In genomic region chr4:141488670-141489069, GRCm38 (mm10) we compare ENCODE assay signal across 11 mouse cellular contexts. TPM values are rescaled to one million over a fixed set of nuclear protein-coding genes. Genes with fewer than 3 reads are reported as not detected.
DNase-seq lines count a peak whose midpoint lies in the region; ATAC-seq and TF ChIP-seq lines count a peak whose summit lies in the region.
"Had no signal": no experiment of that assay in that cellular context is flagged by ENCODE, and none has a peak within 500 bp of the region (broad histone marks: within the 10 kb centered on the region; RNA-seq: fewer than 3 reads in every experiment).

No protein-coding gene starts in this region.

- no peak overlapping the region for H3K4me3 ChIP-seq in gastrocnemius, adult 2 months
- H3K4me3 ChIP-seq: lung, embryonic 15.5 days; neural tube, embryonic 13.5 days had no signal

- intact Hi-C loops in gastrocnemius, adult 2 months (cut with DNase I) = no loop called here
- intact Hi-C loops in left cerebral cortex, postnatal 10 days (cut with DNase I) = no loop called here

- no peak for DNase-seq in gastrocnemius, adult 2 months
- no peak for DNase-seq in gastrocnemius, postnatal 25 days
- peak; percentile 32 for DNase-seq in lung, postnatal 10 days
- no peak for DNase-seq in lung, adult 18-20 months
- DNase-seq in thymus, postnatal 0 days (ENCODE audit: low spot score) = peak; percentile 56
- no peak for DNase-seq in retina, embryonic 14.5 days (ENCODE audit: low spot score)
- DNase-seq in left cerebral cortex, postnatal 10 days (ENCODE audit: extremely low spot score in 1 of 2, low spot score in 2 of 2) = no peak

- ATAC-seq in common myeloid progenitor, adult 5-6 weeks (replicated peaks; ENCODE audit: low read depth, poor library complexity, severe bottlenecking) = 0 out of 2 replicates have a peak, but pooled peaks have one; percentile 39

- no peak overlapping the region for H3K27ac ChIP-seq in gastrocnemius, adult 2 months
- H3K27ac ChIP-seq: lung, embryonic 15.5 days; neural tube, embryonic 13.5 days had no signal

- peak; percentile 63 for TF ChIP-seq CTCF in gastrocnemius, adult 2 months (IDR thresholded peaks at IDR 0.05)

RNA-seq across cellular contexts. Expression of gene Zbtb17, which starts 44.2 kb away (rescaled TPM):
- 10 to 100 TPM; 30.2 to 30.6 TPM for total RNA-seq in gastrocnemius, adult 2 months (2021)
- 10 to 100 TPM; 24.7 to 25.5 TPM for total RNA-seq in gastrocnemius, postnatal 25 days (2021)
- total RNA-seq in common myeloid progenitor, adult 5-6 weeks (2017) = 15.0 and 19.4 TPM in 2 replicates
- polyA plus RNA-seq in thymus, postnatal 0 days (2015; fragmentation: Nextera tagmentation; extraction: Ambion mirVana) = 31.1 and 32.5 TPM in 2 replicates
- total RNA-seq in left cerebral cortex, postnatal 10 days (2021) = 10 to 100 TPM; 23.0 to 26.1 TPM

RNA-seq across cellular contexts. Expression of gene Spen, which starts 49.7 kb away (rescaled TPM):
- total RNA-seq in gastrocnemius, adult 2 months (2021) = 10 to 100 TPM; 23.3 to 25.1 TPM
- total RNA-seq in gastrocnemius, postnatal 25 days (2021) = 10 to 100 TPM; 18.6 to 19.9 TPM
- total RNA-seq in common myeloid progenitor, adult 5-6 weeks (2017) = 32.7 and 43.0 TPM in 2 replicates
- polyA plus RNA-seq in thymus, postnatal 0 days (2015; fragmentation: Nextera tagmentation; extraction: Ambion mirVana) = 5.8 and 9.3 TPM in 2 replicates
- 10 to 100 TPM; 56.8 to 59.9 TPM for total RNA-seq in left cerebral cortex, postnatal 10 days (2021)

RNA-seq across cellular contexts. Expression of gene Srarp, which starts 52.8 kb away (rescaled TPM):
- 1 to 10 TPM in 1 of 2 experiments, under 1 TPM in 1; 0.92 to 1.6 TPM for total RNA-seq in gastrocnemius, adult 2 months (2021)
- total RNA-seq in gastrocnemius, postnatal 25 days (2021) = 1 to 10 TPM in 1 of 2 experiments, under 1 TPM in 1; 0.91 to 1.0 TPM
- not detected in 2 replicates for total RNA-seq in common myeloid progenitor, adult 5-6 weeks (2017)
- polyA plus RNA-seq in thymus, postnatal 0 days (2015; fragmentation: Nextera tagmentation; extraction: Ambion mirVana) = not detected in 2 replicates
- 1 to 10 TPM; 2.5 to 3.5 TPM for total RNA-seq in left cerebral cortex, postnatal 10 days (2021)
- polyA plus RNA-seq: heart, embryonic 14.5 days; lung, embryonic 15.5 days; neural tube, embryonic 13.5 days had no signal

Comparison
In these comparisons a context has a peak if more than half of its experiments do, and no peak if none do; other contexts are left out.
1. DNase-seq: peak in lung, postnatal 10 days (single experiment) and thymus, postnatal 0 days (single experiment); none in gastrocnemius, adult 2 months (single experiment), gastrocnemius, postnatal 25 days (single experiment), lung, adult 18-20 months (0 of 2), retina, embryonic 14.5 days (single experiment) and left cerebral cortex, postnatal 10 days (0 of 2).